Mouse (Mus musculus) thymus, postnatal 10 days (tissue): ENCODE data around the gene Zfyve21.

Source experiments
- DNase-seq, 2 experiments: peaks; one replicate each; pipeline ENCODE4 v3.0.0; 2021; ENCODE audit warnings: low spot score in 2 of 2

Gene Zfyve21

GRCm38 (mm10) chr12:111800459-111801183 lies 13.3 kb upstream of the Zfyve21 start:
- no peak for DNase-seq

- no peak for DNase-seq
Observed at GRCm38 (mm10) chr12:111803538-111803937, 10.4 kb upstream of the Zfyve21 start.

GRCm38 (mm10) chr12:111808775-111809174 lies 5.2 kb upstream of the Zfyve21 start:
- DNase-seq, result no peak

- DNase-seq, result peak; percentile 52 to 72
Observed at GRCm38 (mm10) chr12:111809762-111810161, 4.2 kb upstream of the Zfyve21 start.

GRCm38 (mm10) chr12:111812075-111812474 lies 1.9 kb upstream of the Zfyve21 start:
- no peak for DNase-seq

- no peak for DNase-seq
Observed at GRCm38 (mm10) chr12:111812611-111813010, 1.4 kb upstream of the Zfyve21 start.

GRCm38 (mm10) chr12:111813111-111813765 lies 732 bp upstream of the Zfyve21 start:
- no peak for DNase-seq

GRCm38 (mm10) chr12:111814769-111815762 lies 1.1 kb downstream of the Zfyve21 start:
- DNase-seq, result no peak

GRCm38 (mm10) chr12:111816528-111816927 lies 2.6 kb downstream of the Zfyve21 start:
- DNase-seq, result no peak

- no peak for DNase-seq
Observed at GRCm38 (mm10) chr12:111816967-111817366, 3.0 kb downstream of the Zfyve21 start.

- DNase-seq, result no peak
Observed at GRCm38 (mm10) chr12:111817991-111818390, 4.0 kb downstream of the Zfyve21 start.

- no peak for DNase-seq
Observed at GRCm38 (mm10) chr12:111819936-111820335, 6.0 kb downstream of the Zfyve21 start.

GRCm38 (mm10) chr12:111820708-111821107 lies 6.7 kb downstream of the Zfyve21 start:
- no peak for DNase-seq

GRCm38 (mm10) chr12:111821931-111822330 lies 8.0 kb downstream of the Zfyve21 start:
- no peak for DNase-seq

- no peak for DNase-seq
Observed at GRCm38 (mm10) chr12:111827556-111827955, 13.6 kb downstream of the Zfyve21 start.

GRCm38 (mm10) chr12:111829447-111829846 lies 15.5 kb downstream of the Zfyve21 start:
- no peak for DNase-seq

GRCm38 (mm10) chr12:111829954-111830353 lies 16.0 kb downstream of the Zfyve21 start:
- DNase-seq, result no peak

GRCm38 (mm10) chr12:111830375-111830774 lies 16.4 kb downstream of the Zfyve21 start:
- DNase-seq, result no peak

GRCm38 (mm10) chr12:111832643-111833042 lies 18.7 kb downstream of the Zfyve21 start:
- no peak for DNase-seq

- DNase-seq, result no peak
Observed at GRCm38 (mm10) chr12:111833457-111833856, 19.5 kb downstream of the Zfyve21 start.

GRCm38 (mm10) chr12:111842565-111843433 lies 28.8 kb downstream of the Zfyve21 start:
- no peak for DNase-seq
